ENCODE assay signal across 9 mouse cellular contexts in the genomic region with DNA sequence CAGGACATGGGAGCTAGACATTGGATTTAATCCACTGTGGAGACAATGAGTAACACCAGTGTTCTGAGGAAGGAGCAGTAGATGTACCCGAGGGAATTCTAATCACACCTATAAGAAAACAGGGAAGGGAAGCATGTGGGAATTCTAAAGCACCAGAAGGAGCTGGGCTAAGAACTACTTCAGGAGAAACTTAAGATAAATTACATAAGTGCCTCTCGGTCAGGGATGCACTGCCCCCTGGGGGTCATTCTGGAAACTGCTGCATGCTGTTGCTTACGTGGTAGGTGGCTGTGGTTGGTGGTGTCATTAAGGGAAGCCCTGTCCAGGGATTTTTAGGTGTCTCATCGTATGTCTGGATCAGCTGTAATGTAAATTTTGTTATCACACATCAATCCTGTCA. TPM values are rescaled to one million over a fixed set of nuclear protein-coding genes. Genes with fewer than 3 reads are reported as not detected.
DNase-seq lines count a peak whose midpoint lies in the region; ATAC-seq and TF ChIP-seq lines count a peak whose summit lies in the region.
"Had no signal": no experiment of that assay in that cellular context is flagged by ENCODE, and none has a peak within 500 bp of the region (broad histone marks: within the 10 kb centered on the region; RNA-seq: fewer than 3 reads in every experiment).

No protein-coding gene starts in this region.

- peak; percentile 88 for TF ChIP-seq CTCF in liver, adult 2 months (IDR thresholded peaks at IDR 0.05; ENCODE audit: low read depth, low read length)
- peak; percentile 80; the same call in 1 of the 2 replicates for TF ChIP-seq CTCF in testis, adult 2 months (IDR thresholded peaks at IDR 0.05; ENCODE audit: control insufficient read depth, insufficient read depth, insufficient replicate concordance, low read depth, low read length)

- H3K4me3 ChIP-seq in kidney, embryonic 16.5 days (ENCODE audit: low read length), result no peak overlapping the region
- no peak overlapping the region for H3K4me3 ChIP-seq in liver, adult 2 months (ENCODE audit: insufficient read depth, low read depth, low read length)
- no peak overlapping the region for H3K4me3 ChIP-seq in neural tube, embryonic 12.5 days
- no peak overlapping the region for H3K4me3 ChIP-seq in testis, adult 2 months (ENCODE audit: control insufficient read depth, low read depth, low read length)
- H3K4me3 ChIP-seq: embryonic facial prominence, embryonic 13.5 days had no signal

- H3K27ac ChIP-seq in kidney, embryonic 16.5 days (ENCODE audit: low read length), result no peak overlapping the region
- no peak overlapping the region for H3K27ac ChIP-seq in liver, adult 2 months (replicated peaks; ENCODE audit: insufficient read depth, low read depth, low read length)
- H3K27ac ChIP-seq in neural tube, embryonic 12.5 days, result no peak overlapping the region
- no peak overlapping the region for H3K27ac ChIP-seq in testis, adult 2 months (ENCODE audit: control insufficient read depth, insufficient read depth, low read depth, low read length)
- H3K27ac ChIP-seq: embryonic facial prominence, embryonic 13.5 days had no signal

- TF ChIP-seq POLR2A in liver, adult 2 months (IDR thresholded peaks at IDR 0.05; ENCODE audit: extremely low read depth, insufficient read depth, low read length), result no peak
- TF ChIP-seq POLR2A in testis, adult 2 months (IDR thresholded peaks at IDR 0.05; ENCODE audit: control insufficient read depth, low read depth, low read length), result no peak

- ATAC-seq in kidney, embryonic 16.5 days (ENCODE audit: low FRiP score, low TSS enrichment), result 0 out of 2 replicates have a peak, but pooled peaks have one; percentile 27
- ATAC-seq in neural tube, embryonic 12.5 days (ENCODE audit: low FRiP score, low read depth), result peak; percentile 53; the same call in 1 of the 2 replicates

- no peaks in the 10 kb centered on the region for H3K36me3 ChIP-seq in kidney, embryonic 16.5 days (ENCODE audit: insufficient read depth, low read length)
- H3K36me3 ChIP-seq in liver, adult 2 months (ENCODE audit: control insufficient read depth, insufficient read depth, low read length), result no peaks in the 10 kb centered on the region
- H3K36me3 ChIP-seq in neural tube, embryonic 12.5 days, result no peaks in the 10 kb centered on the region
- H3K36me3 ChIP-seq in testis, adult 2 months (ENCODE audit: control insufficient read depth, insufficient read depth, low read length), result no peaks in the 10 kb centered on the region
- H3K36me3 ChIP-seq: embryonic facial prominence, embryonic 13.5 days had no signal

- no peak overlapping the region for H3K9ac ChIP-seq in kidney, embryonic 16.5 days (replicated peaks; ENCODE audit: low read length)
- H3K9ac ChIP-seq in liver, adult 2 months (ENCODE audit: low read depth, low read length), result no peak overlapping the region
- no peak overlapping the region for H3K9ac ChIP-seq in neural tube, embryonic 12.5 days
- H3K9ac ChIP-seq: embryonic facial prominence, embryonic 13.5 days had no signal

- no peaks in the 10 kb centered on the region for H3K9me3 ChIP-seq in kidney, embryonic 16.5 days (ENCODE audit: low read length)
- no peaks in the 10 kb centered on the region for H3K9me3 ChIP-seq in neural tube, embryonic 12.5 days
- H3K9me3 ChIP-seq: embryonic facial prominence, embryonic 13.5 days had no signal

- H3K27me3 ChIP-seq in kidney, embryonic 16.5 days (ENCODE audit: insufficient read depth, low read length), result no peaks in the 10 kb centered on the region
- no peaks in the 10 kb centered on the region for H3K27me3 ChIP-seq in liver, adult 2 months (ENCODE audit: control insufficient read depth, insufficient read depth, low read length)
- no peaks in the 10 kb centered on the region for H3K27me3 ChIP-seq in neural tube, embryonic 12.5 days (replicated peaks)
- no peaks in the 10 kb centered on the region for H3K27me3 ChIP-seq in testis, adult 2 months (ENCODE audit: control insufficient read depth, insufficient read depth, low read length)
- H3K27me3 ChIP-seq: embryonic facial prominence, embryonic 13.5 days had no signal

- H3K4me2 ChIP-seq in kidney, embryonic 16.5 days (replicated peaks; ENCODE audit: low read depth, low read length), result no peak overlapping the region
- H3K4me2 ChIP-seq in neural tube, embryonic 12.5 days (replicated peaks), result no peak overlapping the region
- H3K4me2 ChIP-seq: embryonic facial prominence, embryonic 13.5 days had no signal

- no peaks in the 10 kb centered on the region for H3K79me2 ChIP-seq in liver, adult 2 months (ENCODE audit: control insufficient read depth, insufficient read depth, low read length)

- H3K4me1 ChIP-seq in kidney, embryonic 16.5 days (ENCODE audit: insufficient read depth, low read length), result no peaks in the 10 kb centered on the region
- H3K4me1 ChIP-seq in liver, adult 2 months (ENCODE audit: control insufficient read depth, insufficient read depth, low read length), result no peaks in the 10 kb centered on the region
- H3K4me1 ChIP-seq in neural tube, embryonic 12.5 days, result no peaks in the 10 kb centered on the region
- H3K4me1 ChIP-seq in testis, adult 2 months (ENCODE audit: control insufficient read depth, insufficient read depth, low read length), result no peaks in the 10 kb centered on the region
- H3K4me1 ChIP-seq: embryonic facial prominence, embryonic 13.5 days had no signal

- DNase-seq in A20 (ENCODE audit: low read depth, low spot score), result peak; percentile 62
- peak; percentile 58 for DNase-seq in adrenal gland, adult 8-10 months
- DNase-seq in embryo, embryonic 11.5 days (ENCODE audit: low read depth, low spot score), result peak; percentile 47
- peak; percentile 71 to 91 for DNase-seq in heart, adult 18-20 months
- peak; percentile 51 for DNase-seq in liver, adult 2 months (ENCODE audit: extremely low read depth, low read depth, low spot score)

- WGBS in kidney, embryonic 16.5 days, result 15% methylated on average over 4 of the region's 4 CpGs
- WGBS in liver, adult 2 months, result 4% methylated on average over 4 of the region's 4 CpGs
- 22% methylated on average over 4 of the region's 4 CpGs for WGBS in neural tube, embryonic 12.5 days

RNA-seq across cellular contexts. Expression of gene Grxcr1, which starts 19.0 kb away (rescaled TPM):
- total RNA-seq in adrenal gland, adult 8-10 months (2022), result not detected
- not detected for total RNA-seq in heart, adult 18-20 months (2021)
- polyA plus RNA-seq in kidney, embryonic 16.5 days (2015; fragmentation: Nextera tagmentation; extraction: Ambion mirVana), result not detected in 2 replicates
- not detected in 2 replicates for total RNA-seq in liver, adult 2 months (2014; rRNA removed)
- polyA plus RNA-seq in liver, adult 2 months (2012; rRNA removed), result not detected in 2 replicates
- polyA plus RNA-seq in neural tube, embryonic 12.5 days (2016; fragmentation: Nextera tagmentation; extraction: Ambion mirVana), result 0.24 TPM in 1 of 2 replicates, not detected in the other
- not detected in 2 replicates for polyA plus RNA-seq in testis, adult 2 months (2012; rRNA removed)
- polyA plus RNA-seq: embryonic facial prominence, embryonic 13.5 days had no signal
